Mouse (Mus musculus) heart, embryonic 14.5 days (tissue): ENCODE measurements around the gene Vmn2r22. TPM values are rescaled to one million over a fixed set of nuclear protein-coding genes. Genes with fewer than 3 reads are reported as not detected.
"Not testable (repeated sequence)": the region's sequence is repeated elsewhere in the genome, so short reads cannot be mapped to it uniquely, and the experiment has no call there.

Source experiments
- ATAC-seq: fragments of 200-750 bp; cut with Nextera tagmentation; 2 replicates; pipeline ENCODE4 v1.8.0; 2017; ENCODE audit warnings: low read depth, moderate TSS enrichment; ENCODE audit not compliant: insufficient number of reproducible peaks, insufficient read depth, low FRiP score
- H3K27ac ChIP-seq, 2 experiments: fragments of 200-500 bp in 1 of 2; fragments of 300-500 bp in 1 of 2; sonication (generic) in 1 of 2; replicated peaks in 1 of 2; 2 replicates each; pipeline ENCODE4 v1.5.1; 2012 to 2014; ENCODE audit warnings: low read depth in 2 of 2, low read length in 2 of 2, control low read depth in 1 of 2, mild to moderate bottlenecking in 1 of 2, mixed read lengths in 1 of 2; ENCODE audit not compliant: control insufficient read depth in 1 of 2, insufficient read depth in 1 of 2
- H3K27me3 ChIP-seq: fragments of 300-500 bp; sonication (generic); 2 replicates; pipeline ENCODE4 v1.6.1; 2014; ENCODE audit warnings: mild to moderate bottlenecking, low read length, control low read depth; ENCODE audit not compliant: control insufficient read depth, insufficient read depth
- H3K36me3 ChIP-seq: fragments of 300-500 bp; sonication (generic); 2 replicates; pipeline ENCODE4 v1.6.1; 2014; ENCODE audit warnings: mild to moderate bottlenecking, control low read depth, low read length, mixed read lengths; ENCODE audit not compliant: control insufficient read depth, insufficient read depth
- H3K4me1 ChIP-seq, 2 experiments: fragments of 200-500 bp in 1 of 2; fragments of 300-500 bp in 1 of 2; sonication (generic) in 1 of 2; 2 replicates each; pipeline ENCODE4 v1.6.1; 2012 to 2014; ENCODE audit warnings: low read length in 2 of 2, control low read depth in 1 of 2, mixed read lengths in 1 of 2; ENCODE audit not compliant: control insufficient read depth in 2 of 2, insufficient read depth in 2 of 2
- H3K4me2 ChIP-seq: fragments of 300-500 bp; sonication (generic); 2 replicates; pipeline ENCODE4 v1.6.1; 2014; ENCODE audit warnings: mild to moderate bottlenecking, low read length
- H3K4me3 ChIP-seq, 2 experiments: fragments of 200-500 bp in 1 of 2; fragments of 300-500 bp in 1 of 2; sonication (generic) in 1 of 2; 2 replicates each; pipeline ENCODE4 v1.5.1; 2012 to 2014; ENCODE audit warnings: low read length in 2 of 2, mild to moderate bottlenecking in 2 of 2, control low read depth in 1 of 2, low read depth in 1 of 2, moderate library complexity in 1 of 2; ENCODE audit not compliant: control insufficient read depth in 1 of 2, insufficient read depth in 1 of 2
- H3K9ac ChIP-seq: fragments of 300-500 bp; sonication (generic); 2 replicates; pipeline ENCODE4 v1.6.1; 2014; ENCODE audit warnings: mild to moderate bottlenecking, low read length
- H3K9me3 ChIP-seq: fragments of 300-500 bp; sonication (generic); 2 replicates; pipeline ENCODE4 v1.6.1; 2016; ENCODE audit warnings: low read length, control low read depth; ENCODE audit not compliant: control insufficient read depth
- WGBS: fragments of 180-500 bp; shearing (Covaris S2); extraction: QIAGEN DNeasy Blood & Tissue Kit; methylation state at CpG from one replicate; pipeline ENCODE4 v1.1.7; 2014; 5-methylcytosine and 5-hydroxymethylcytosine counted together
- polyA plus RNA-seq: library from polyadenylated mRNA; unstranded; fragments of >200 nt; fragmentation: Nextera tagmentation; extraction: Ambion mirVana; gene quantifications from 2 replicates; pipeline ENCODE4 v1.2.1, GENCODE M21; 2014

Gene Vmn2r22
- polyA plus RNA-seq, 1 experiment from 2014 or later = not detected

DNA sequence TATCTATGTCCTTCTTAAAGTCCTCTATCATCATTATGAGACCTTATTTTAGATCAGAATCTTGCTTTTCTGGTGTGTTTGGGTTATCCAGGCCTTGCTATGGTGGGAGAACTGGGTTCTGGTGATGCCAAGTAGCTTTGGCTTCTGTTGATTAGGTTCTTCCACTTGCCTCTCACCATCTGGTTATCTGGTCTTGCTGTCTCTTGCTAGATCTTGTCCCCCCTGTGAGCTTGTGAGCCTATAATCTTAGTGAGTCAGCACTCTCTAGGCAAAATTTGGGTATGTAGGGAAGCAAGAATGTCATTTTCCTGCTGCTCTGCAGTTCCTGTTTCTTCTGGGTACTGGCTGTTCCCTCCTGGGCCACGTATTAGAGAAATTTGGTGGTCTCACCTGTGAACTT lies 66.5 kb downstream of the Vmn2r22 start:
- not testable (repeated sequence) for ATAC-seq, H3K27ac ChIP-seq, H3K4me2 ChIP-seq, H3K36me3 ChIP-seq, H3K9me3 ChIP-seq, H3K4me3 ChIP-seq, H3K4me1 ChIP-seq, H3K9ac ChIP-seq, H3K27me3 ChIP-seq
- no CpG with 5 or more reads among the region's 1 CpGs for WGBS

DNA sequence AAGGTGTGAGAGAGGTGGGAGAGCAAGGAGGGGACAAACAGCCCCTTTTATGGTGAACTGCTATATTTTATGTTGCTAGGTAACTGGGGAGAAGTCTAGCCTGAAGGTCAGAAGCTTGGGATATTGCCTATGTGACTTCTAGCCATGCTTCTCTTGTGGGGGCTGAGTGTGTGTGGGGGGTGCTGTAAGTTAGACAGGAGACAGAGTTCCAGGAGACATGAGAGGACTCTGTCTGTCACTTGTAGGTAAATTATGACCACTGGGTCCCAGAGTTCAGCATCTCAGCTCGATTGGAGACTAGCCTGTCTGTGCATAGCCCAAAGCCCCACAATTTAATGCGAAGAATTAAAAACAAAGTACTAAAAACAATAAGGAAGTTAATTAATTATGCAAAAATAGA lies 75.8 kb downstream of the Vmn2r22 start:
- not testable (repeated sequence) for H3K4me2 ChIP-seq, H3K27ac ChIP-seq, H3K4me1 ChIP-seq, H3K4me3 ChIP-seq, ATAC-seq, H3K9me3 ChIP-seq, H3K9ac ChIP-seq, H3K36me3 ChIP-seq, H3K27me3 ChIP-seq
- WGBS = no CpG with 5 or more reads among the region's 2 CpGs

Other genes with a start within 250 kb of the Vmn2r22 start
- gene Vmn2r20, start 232.6 kb downstream of the Vmn2r22 start, polyA plus RNA-seq = not detected in 2 replicates
- gene Vmn2r21, start 117.3 kb downstream of the Vmn2r22 start, polyA plus RNA-seq = not detected in 2 replicates
- gene Vmn2r23, start 51.9 kb upstream of the Vmn2r22 start, polyA plus RNA-seq = not detected in 2 replicates
- gene Vmn2r24, start 128.2 kb upstream of the Vmn2r22 start, polyA plus RNA-seq = not detected in 2 replicates
- not detected in 2 replicates for gene Vmn2r25, start 202.7 kb upstream of the Vmn2r22 start, polyA plus RNA-seq